Mouse (Mus musculus): Measurements from ENCODE around the gene Sar1b. TPM values are rescaled to one million over a fixed set of nuclear protein-coding genes. Genes with fewer than 3 reads are reported as not detected.
"Not testable (repeated sequence)": the region's sequence is repeated elsewhere in the genome, so short reads cannot be mapped to it uniquely, and the experiment has no call there.

The Sar1b gene
- total RNA-seq (2021) (100 to 1,000 TPM; 123 to 149 TPM), polyA plus RNA-seq (2012; rRNA removed) (64.2 and 131 TPM in 2 replicates)
- long read RNA-seq, transcript Sar1b-201 (7 exons, 1,201 nt): major isoform, 127 of 139 reads
- long read RNA-seq, partial matches to known transcripts: 3 of 139 reads
- long read RNA-seq, other reads (novel, unspliced or antisense): 9 of 139 reads

- Histone ChIP-seq H3K27me3 (ENCODE audit: control insufficient read depth, insufficient read depth, low read length) (no peaks in the 10 kb centered on the region), H3K27ac (peak within 1 kb of the TSS; percentile 78), H3K79me2 (replicated peaks; ENCODE audit: control insufficient read depth, insufficient read depth, low read length) (peaks cover 3% of the 10 kb centered on the region), H3K4me3 (peak within 1 kb of the TSS; percentile 100), H3K36me3 (ENCODE audit: control insufficient read depth, insufficient read depth, low read length) (peaks cover 4% of the 10 kb centered on the region), H3K4me1 (ENCODE audit: control insufficient read depth, insufficient read depth, low read length) (peaks cover 7% of the 10 kb centered on the region), H3K9ac (ENCODE audit: low read depth, low read length) (peak within 1 kb of the TSS; percentile 87)
- intact Hi-C loops (cut with DNase I): loop anchor here (5.0 kb wide), 1 partner anchor 239 kb away; the partner anchor contains the start of genes Cdkl3 and Ube2b
- 1% methylated on average over 30 of the region's 30 CpGs for WGBS
- peak; percentile 87 to 88 for DNase-seq
- TF ChIP-seq EP300 (IDR thresholded peaks at IDR 0.05; ENCODE audit: insufficient read depth, low read depth, low read length) (peak; percentile 50; the same call in 1 of the 2 replicates), CTCF (IDR thresholded peaks at IDR 0.05) (peak; percentile 32), POLR2A (IDR thresholded peaks at IDR 0.05; ENCODE audit: insufficient read depth, low read depth, low read length) (peak; percentile 86)
These were observed at the start of gene Sar1b, which contains the start of gene Sec24a for GRCm38 (mm10) chr11:51763213-51763907. TSS of gene Sar1b (plus strand) at chr11:51763687. TSS of gene Sec24a (minus strand) at chr11:51763634.

- TF ChIP-seq EP300 (IDR thresholded peaks at IDR 0.05; ENCODE audit: insufficient read depth, low read depth, low read length): no peak
- TF ChIP-seq POLR2A (IDR thresholded peaks at IDR 0.05; ENCODE audit: insufficient read depth, low read depth, low read length): no peak
- TF ChIP-seq CTCF (IDR thresholded peaks at IDR 0.05): no peak
- H3K27me3 ChIP-seq (ENCODE audit: control insufficient read depth, insufficient read depth, low read length): no peaks in the 10 kb centered on the region
- H3K4me1 ChIP-seq (ENCODE audit: control insufficient read depth, insufficient read depth, low read length): no peaks in the 10 kb centered on the region
- no peak overlapping the region for H3K9ac ChIP-seq (ENCODE audit: low read depth, low read length)
- DNase-seq: no peak
- H3K36me3 ChIP-seq (ENCODE audit: control insufficient read depth, insufficient read depth, low read length): no peaks in the 10 kb centered on the region
- no peak overlapping the region for H3K27ac ChIP-seq
- H3K4me3 ChIP-seq: no peak overlapping the region
- no peaks in the 10 kb centered on the region for H3K79me2 ChIP-seq (replicated peaks; ENCODE audit: control insufficient read depth, insufficient read depth, low read length)
- WGBS: 92% methylated on average over 11 of the region's 11 CpGs
- intact Hi-C loops (cut with DNase I): no loop called here
These were observed 42.4 kb upstream of the Sar1b start for GRCm38 (mm10) chr11:51721066-51721465.

GRCm38 (mm10) chr11:51732883-51733282, 30.6 kb upstream of the Sar1b start:
- TF ChIP-seq POLR2A (IDR thresholded peaks at IDR 0.05; ENCODE audit: insufficient read depth, low read depth, low read length): no peak
- no peak for TF ChIP-seq EP300 (IDR thresholded peaks at IDR 0.05; ENCODE audit: insufficient read depth, low read depth, low read length)
- TF ChIP-seq CTCF (IDR thresholded peaks at IDR 0.05): no peak
- H3K9ac ChIP-seq (ENCODE audit: low read depth, low read length): no peak overlapping the region
- H3K27ac ChIP-seq: no peak overlapping the region
- peaks cover 5% of the 10 kb centered on the region for H3K36me3 ChIP-seq (ENCODE audit: control insufficient read depth, insufficient read depth, low read length)
- no peaks in the 10 kb centered on the region for H3K27me3 ChIP-seq (ENCODE audit: control insufficient read depth, insufficient read depth, low read length)
- H3K79me2 ChIP-seq (replicated peaks; ENCODE audit: control insufficient read depth, insufficient read depth, low read length): no peaks in the 10 kb centered on the region
- DNase-seq: no peak
- intact Hi-C loops (cut with DNase I): no loop called here
- H3K4me3 ChIP-seq: no peak overlapping the region
- 81% methylated on average over 1 of the region's 1 CpGs for WGBS
- no peaks in the 10 kb centered on the region for H3K4me1 ChIP-seq (ENCODE audit: control insufficient read depth, insufficient read depth, low read length)

GRCm38 (mm10) chr11:51734218-51734617, 29.3 kb upstream of the Sar1b start:
- H3K4me1 ChIP-seq (ENCODE audit: control insufficient read depth, insufficient read depth, low read length); H3K27ac ChIP-seq; H3K79me2 ChIP-seq (replicated peaks; ENCODE audit: control insufficient read depth, insufficient read depth, low read length); H3K9ac ChIP-seq (ENCODE audit: low read depth, low read length); H3K4me3 ChIP-seq; H3K27me3 ChIP-seq (ENCODE audit: control insufficient read depth, insufficient read depth, low read length); H3K36me3 ChIP-seq (ENCODE audit: control insufficient read depth, insufficient read depth, low read length); DNase-seq; intact Hi-C loops (cut with DNase I): not testable (repeated sequence)
- 95% methylated on average over 13 of the region's 13 CpGs for WGBS

- intact Hi-C loops (cut with DNase I): no loop called here
- Histone ChIP-seq H3K27ac (no peak overlapping the region), H3K79me2 (replicated peaks; ENCODE audit: control insufficient read depth, insufficient read depth, low read length) (peaks cover 2% of the 10 kb centered on the region; the same call in 1 of the 2 replicates), H3K9ac (ENCODE audit: low read depth, low read length) (no peak overlapping the region), H3K27me3 (ENCODE audit: control insufficient read depth, insufficient read depth, low read length) (no peaks in the 10 kb centered on the region), H3K4me1 (ENCODE audit: control insufficient read depth, insufficient read depth, low read length) (no peaks in the 10 kb centered on the region), H3K4me3 (no peak overlapping the region), H3K36me3 (ENCODE audit: control insufficient read depth, insufficient read depth, low read length) (peaks cover 11% of the 10 kb centered on the region)
- 80% methylated on average over 3 of the region's 3 CpGs for WGBS
- no peak for DNase-seq
- TF ChIP-seq EP300 (IDR thresholded peaks at IDR 0.05; ENCODE audit: insufficient read depth, low read depth, low read length) (no peak), CTCF (IDR thresholded peaks at IDR 0.05) (no peak), POLR2A (IDR thresholded peaks at IDR 0.05; ENCODE audit: insufficient read depth, low read depth, low read length) (no peak)
These were observed 24.7 kb upstream of the Sar1b start for GRCm38 (mm10) chr11:51738651-51739403.

Data from heart, adult 2 months (tissue).